Mouse (Mus musculus): ENCODE measurements at regions not wholly inside any gene's neighbourhood (a gene's known extent, or its start where the extent isn't known, plus 50 kb on each side); places are given as distances from the start of the nearest gene placed in this dataset.

- Histone ChIP-seq H3K27ac (ENCODE audit: insufficient read depth, low read depth) (no peak overlapping the region), H3K79me2 (replicated peaks; ENCODE audit: control insufficient read depth, extremely low read depth, insufficient read depth, poor library complexity, severe bottlenecking) (no peaks in the 10 kb centered on the region), H3K4me1 (ENCODE audit: control insufficient read depth in 1 of 2, insufficient read depth in 2 of 2) (peaks cover 0 to 3% of the 10 kb centered on the region in 2 experiments; a peak in 1 of 4 replicates), H3K9ac (ENCODE audit: insufficient read depth, low read depth) (no peak overlapping the region), H3K4me3 (replicated peaks in 1 of 3; ENCODE audit: low read depth in 2 of 3, low read length in 2 of 3, poor library complexity in 1 of 3) (no peak overlapping the region), H3K27me3 (replicated peaks) (peaks cover 87% of the 10 kb centered on the region), H3K4me2 (ENCODE audit: insufficient read depth, low read depth, poor library complexity, severe bottlenecking) (no peak overlapping the region), H3K36me3 (replicated peaks in 1 of 2; ENCODE audit: control insufficient read depth in 1 of 2, insufficient read depth in 1 of 2, low read length in 1 of 2) (no peaks in the 10 kb centered on the region), H3K9me3 (replicated peaks; ENCODE audit: low read length) (peaks cover 8% of the 10 kb centered on the region)
- TF ChIP-seq ZNF384 (IDR thresholded peaks at IDR 0.05; ENCODE audit: low read depth, low read length) (no peak), USF1 (IDR thresholded peaks at IDR 0.05; ENCODE audit: low read depth, low read length) (no peak), ZC3H11A (IDR thresholded peaks at IDR 0.05; ENCODE audit: low read depth, low read length) (no peak)
- DNase-seq (ENCODE audit: extremely low read depth), result no peak
- in situ Hi-C loops (cut with MboI; ENCODE audit: low pct_ligation_motif_present, low pct_unique_long_range_greater_than_20kb, low sequenced_read_pairs) (no loop called here), dilution Hi-C loops (cut with MboI; ENCODE audit: extremely low pct_ligation_motif_present, extremely low pct_unique_long_range_greater_than_20kb, low sequenced_read_pairs) (no loop called here)
These were observed 85.4 kb upstream of the Stx16 start for GRCm38 (mm10) chr2:173990664-173991063.

- Histone ChIP-seq H3K4me2 (ENCODE audit: insufficient read depth, low read depth, poor library complexity, severe bottlenecking) (no peak overlapping the region), H3K27ac (ENCODE audit: insufficient read depth, low read depth) (no peak overlapping the region), H3K9ac (ENCODE audit: insufficient read depth, low read depth) (no peak overlapping the region), H3K9me3 (replicated peaks; ENCODE audit: low read length) (peaks cover 8% of the 10 kb centered on the region), H3K4me1 (ENCODE audit: control insufficient read depth in 1 of 2, insufficient read depth in 2 of 2) (peaks cover 0 to 3% of the 10 kb centered on the region in 2 experiments; a peak in 1 of 4 replicates), H3K4me3 (replicated peaks in 1 of 3; ENCODE audit: low read depth in 2 of 3, low read length in 2 of 3, poor library complexity in 1 of 3) (no peak overlapping the region), H3K79me2 (replicated peaks; ENCODE audit: control insufficient read depth, extremely low read depth, insufficient read depth, poor library complexity, severe bottlenecking) (no peaks in the 10 kb centered on the region), H3K36me3 (replicated peaks in 1 of 2; ENCODE audit: control insufficient read depth in 1 of 2, insufficient read depth in 1 of 2, low read length in 1 of 2) (no peaks in the 10 kb centered on the region), H3K27me3 (replicated peaks) (peaks cover 90% of the 10 kb centered on the region)
- no peak for TF ChIP-seq RAD21 (IDR thresholded peaks at IDR 0.05; ENCODE audit: low read depth, low read length)
- no peak for TF ChIP-seq NELFE (IDR thresholded peaks at IDR 0.05; ENCODE audit: low read depth, low read length)
- no peak for TF ChIP-seq IRF4 (IDR thresholded peaks at IDR 0.05; ENCODE audit: low read depth, low read length)
- no peak for TF ChIP-seq ZNF384 (IDR thresholded peaks at IDR 0.05; ENCODE audit: low read depth, low read length)
- no peak for TF ChIP-seq HCFC1 (IDR thresholded peaks at IDR 0.05; ENCODE audit: low read depth, low read length)
- DNase-seq (ENCODE audit: extremely low read depth), result no peak
- dilution Hi-C loops (cut with MboI; ENCODE audit: extremely low pct_ligation_motif_present, extremely low pct_unique_long_range_greater_than_20kb, low sequenced_read_pairs), result no loop called here
- in situ Hi-C loops (cut with MboI; ENCODE audit: low pct_ligation_motif_present, low pct_unique_long_range_greater_than_20kb, low sequenced_read_pairs), result no loop called here
These were observed 84.7 kb upstream of the Stx16 start for GRCm38 (mm10) chr2:173991447-173991846.

- DNase-seq (ENCODE audit: extremely low read depth), result no peak
- Histone ChIP-seq H3K27me3 (replicated peaks) (peaks cover 92% of the 10 kb centered on the region), H3K36me3 (replicated peaks in 1 of 2; ENCODE audit: control insufficient read depth in 1 of 2, insufficient read depth in 1 of 2, low read length in 1 of 2) (no peaks in the 10 kb centered on the region), H3K4me2 (ENCODE audit: insufficient read depth, low read depth, poor library complexity, severe bottlenecking) (no peak overlapping the region), H3K4me1 (ENCODE audit: control insufficient read depth in 1 of 2, insufficient read depth in 2 of 2) (peaks cover 0 to 3% of the 10 kb centered on the region in 2 experiments; a peak in 1 of 4 replicates), H3K9me3 (replicated peaks; ENCODE audit: low read length) (peaks cover 8% of the 10 kb centered on the region), H3K27ac (ENCODE audit: insufficient read depth, low read depth) (no peak overlapping the region), H3K9ac (ENCODE audit: insufficient read depth, low read depth) (no peak overlapping the region), H3K4me3 (replicated peaks in 1 of 3; ENCODE audit: low read depth in 2 of 3, low read length in 2 of 3, poor library complexity in 1 of 3) (no peak overlapping the region), H3K79me2 (replicated peaks; ENCODE audit: control insufficient read depth, extremely low read depth, insufficient read depth, poor library complexity, severe bottlenecking) (no peaks in the 10 kb centered on the region)
- no peak for TF ChIP-seq RCOR1 (conservative IDR thresholded peaks at IDR 0.05; ENCODE audit: low read depth, low read length)
- no peak for TF ChIP-seq POLR2A (IDR thresholded peaks at IDR 0.05; ENCODE audit: low read depth, low read length)
- TF ChIP-seq SMC3 (IDR thresholded peaks at IDR 0.05; ENCODE audit: low read depth, low read length), result no peak
- TF ChIP-seq UBTF (IDR thresholded peaks at IDR 0.05; ENCODE audit: low read depth, low read length), result no peak
- TF ChIP-seq MAZ (IDR thresholded peaks at IDR 0.05; ENCODE audit: low read depth, low read length), result no peak
- TF ChIP-seq SIN3A (IDR thresholded peaks at IDR 0.05; ENCODE audit: low read length), result no peak
- TF ChIP-seq JUN (IDR thresholded peaks at IDR 0.05; ENCODE audit: insufficient read depth, low read depth, low read length), result no peak
- no peak for TF ChIP-seq ZMIZ1 (IDR thresholded peaks at IDR 0.05; ENCODE audit: low read depth, low read length)
- no peak for TF ChIP-seq USF1 (IDR thresholded peaks at IDR 0.05; ENCODE audit: low read depth, low read length)
- no peak for TF ChIP-seq KAT2A (IDR thresholded peaks at IDR 0.05; ENCODE audit: insufficient replicate concordance, low read length)
- TF ChIP-seq BHLHE40 (IDR thresholded peaks at IDR 0.05; ENCODE audit: low read depth, low read length), result no peak
- TF ChIP-seq JUND (conservative IDR thresholded peaks at IDR 0.05; ENCODE audit: low read depth, low read length), result no peak
- no peak for TF ChIP-seq PAX5 (IDR thresholded peaks at IDR 0.05; ENCODE audit: low read length)
- no peak for TF ChIP-seq MYC (IDR thresholded peaks at IDR 0.05; ENCODE audit: low read depth, low read length)
- in situ Hi-C loops (cut with MboI; ENCODE audit: low pct_ligation_motif_present, low pct_unique_long_range_greater_than_20kb, low sequenced_read_pairs), result no loop called here
- dilution Hi-C loops (cut with MboI; ENCODE audit: extremely low pct_ligation_motif_present, extremely low pct_unique_long_range_greater_than_20kb, low sequenced_read_pairs), result no loop called here
These were observed 84.1 kb upstream of the Stx16 start for GRCm38 (mm10) chr2:173992041-173992440.

Data from CH12.LX (cell line).